In genomic region chr3:152396278-152396987, GRCm38 (mm10) we compare ENCODE assay signal across 8 mouse cellular contexts. TPM values are rescaled to one million over a fixed set of nuclear protein-coding genes. Genes with fewer than 3 reads are reported as not detected.
A peak's percentile ranks its signal among the peaks of the same experiment; 100 is the strongest.
DNase-seq lines count a peak whose midpoint lies in the region; ATAC-seq and TF ChIP-seq lines count a peak whose summit lies in the region.

No protein-coding gene starts in this region.

- H3K27me3 ChIP-seq in Patski, result no peaks in the 10 kb centered on the region
- H3K27me3 ChIP-seq in hindbrain, embryonic 15.5 days, result no peaks in the 10 kb centered on the region

- no peak for TF ChIP-seq CTCF in Patski (IDR thresholded peaks at IDR 0.05)

- in situ Hi-C loops in Patski (cut with MboI; ENCODE audit: low pct_unique_long_range_greater_than_20kb), result loop anchor here (5.0 to 10.0 kb wide), 2 partner anchors 78 to 321 kb away; no protein-coding TSS in a partner anchor

- peaks cover 31% of the 10 kb centered on the region for H3K4me1 ChIP-seq in hindbrain, embryonic 15.5 days (replicated peaks)

- under 1% methylated on average over 77 of the region's 102 CpGs for WGBS in hindbrain, embryonic 15.5 days

- H3K36me3 ChIP-seq in hindbrain, embryonic 15.5 days, result peaks cover 11% of the 10 kb centered on the region

- H3K9me3 ChIP-seq in hindbrain, embryonic 15.5 days, result no peaks in the 10 kb centered on the region

- CTCF ChIA-PET in Patski (lab: Charles Lee), result interaction anchor here (0.7 to 5.6 kb wide), 13 partner anchors 8 to 360 kb away, joined by 3 to 44 read pairs (median 9); no protein-coding TSS in a partner anchor

- peak overlapping the region; percentile 82 for H3K9ac ChIP-seq in hindbrain, embryonic 15.5 days

- DNase-seq in Patski (ENCODE audit: low read depth, low spot score), result peak; percentile 93
- peak; percentile 99 for DNase-seq in cerebellum, postnatal 14 days
- DNase-seq in frontal cortex, postnatal 25 days (ENCODE audit: low spot score in 2 of 2), result peak; percentile 97
- DNase-seq in left cerebral cortex, adult 11 months (ENCODE audit: low spot score), result peak; percentile 94
- peak; percentile 98 to 99 for DNase-seq in lung, postnatal 4 days
- peak; percentile 95 for DNase-seq in retina, postnatal 7 days (ENCODE audit: low read depth, low spot score)
- DNase-seq in urinary bladder, adult 2 months (ENCODE audit: low spot score), result peak; percentile 100

- ATAC-seq in Patski, result peak; percentile 82
- ATAC-seq in hindbrain, embryonic 15.5 days (ENCODE audit: low FRiP score, low read depth), result peak; percentile 93

- H3K4me2 ChIP-seq in hindbrain, embryonic 15.5 days, result peak overlapping the region; percentile 71

- peak overlapping the region; percentile 100 for H3K27ac ChIP-seq in hindbrain, embryonic 15.5 days (replicated peaks)

- POLR2A ChIA-PET in Patski (lab: Charles Lee), result interaction anchor here (0.6 to 2.3 kb wide), 12 partner anchors 10 to 356 kb away, joined by 3 to 8 read pairs (median 4); no protein-coding TSS in a partner anchor

- peak overlapping the region; percentile 76 for H3K4me3 ChIP-seq in hindbrain, embryonic 15.5 days

RNA-seq across cellular contexts. Expression of gene Zzz3, which starts 1.2 kb away (rescaled TPM):
- polyA plus RNA-seq in Patski (2021), result 63.4 TPM
- 29.5 TPM in 2 replicates for polyA plus RNA-seq in hindbrain, embryonic 15.5 days (2015; fragmentation: Nextera tagmentation; extraction: Ambion mirVana)
- polyA plus RNA-seq in urinary bladder, adult 2 months (2012; rRNA removed), result 25.4 and 26.2 TPM in 2 replicates

RNA-seq across cellular contexts. Expression of gene Usp33, which starts 50.2 kb away (rescaled TPM):
- 90.3 TPM for polyA plus RNA-seq in Patski (2021)
- 80.9 and 88.7 TPM in 2 replicates for polyA plus RNA-seq in hindbrain, embryonic 15.5 days (2015; fragmentation: Nextera tagmentation; extraction: Ambion mirVana)
- 32.8 and 39.3 TPM in 2 replicates for polyA plus RNA-seq in urinary bladder, adult 2 months (2012; rRNA removed)

RNA-seq across cellular contexts. Expression of gene Miga1, which starts 56.2 kb away (rescaled TPM):
- polyA plus RNA-seq in Patski (2021), result 12.0 TPM
- polyA plus RNA-seq in hindbrain, embryonic 15.5 days (2015; fragmentation: Nextera tagmentation; extraction: Ambion mirVana), result 18.3 and 21.0 TPM in 2 replicates
- 6.4 and 7.4 TPM in 2 replicates for polyA plus RNA-seq in urinary bladder, adult 2 months (2012; rRNA removed)

Comparison
In these comparisons a context has a peak if more than half of its experiments do, and no peak if none do; other contexts are left out.
1. Peak in every context shown above with its lines: DNase-seq, ATAC-seq, H3K4me3 ChIP-seq and H3K27ac ChIP-seq.